Mouse (Mus musculus): Measurements from ENCODE around the gene Gfod1.

The Gfod1 gene

DNA sequence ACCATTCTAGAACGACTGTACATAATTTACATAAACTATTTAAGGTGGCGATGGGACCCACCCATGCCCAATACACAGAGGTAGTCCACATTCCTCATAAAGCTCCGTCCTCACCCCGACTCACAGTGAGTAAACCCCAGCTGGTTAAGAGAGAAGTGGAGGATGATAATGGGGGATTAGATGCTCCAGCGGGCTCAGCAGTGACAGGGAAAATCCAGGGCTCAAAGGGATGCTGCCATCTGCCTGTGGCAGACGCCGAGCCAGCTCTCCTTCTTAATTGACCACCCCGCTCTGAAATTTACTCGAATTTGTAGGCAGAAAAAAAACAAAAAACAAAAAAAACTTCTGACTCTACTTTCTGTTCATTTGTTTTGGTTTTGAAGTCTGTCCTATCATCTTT is 136.3 kb downstream of the Gfod1 start:
- DNase-seq (ENCODE audit: low spot score in 2 of 2) = no peak

DNA sequence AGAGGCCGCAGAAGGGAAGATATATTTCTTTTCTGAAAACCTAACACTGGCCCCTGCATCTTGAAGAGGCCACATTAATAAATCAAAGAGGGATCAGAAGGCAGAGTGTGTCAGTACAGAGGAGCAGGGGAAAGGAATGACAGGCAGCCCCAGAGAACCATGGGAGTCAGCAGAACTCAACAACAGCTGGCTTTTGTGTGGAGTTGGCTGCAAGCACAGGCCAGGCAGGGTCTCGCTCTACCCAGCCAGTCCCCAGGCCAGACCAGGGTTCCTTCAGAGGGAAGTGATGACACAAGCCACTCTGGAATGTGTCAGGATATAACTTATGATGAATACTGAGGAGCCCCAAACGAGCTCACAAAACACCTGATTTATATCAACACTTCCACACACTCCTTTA is 144.5 kb downstream of the Gfod1 start:
- DNase-seq (ENCODE audit: low spot score in 2 of 2) = no peak

DNA sequence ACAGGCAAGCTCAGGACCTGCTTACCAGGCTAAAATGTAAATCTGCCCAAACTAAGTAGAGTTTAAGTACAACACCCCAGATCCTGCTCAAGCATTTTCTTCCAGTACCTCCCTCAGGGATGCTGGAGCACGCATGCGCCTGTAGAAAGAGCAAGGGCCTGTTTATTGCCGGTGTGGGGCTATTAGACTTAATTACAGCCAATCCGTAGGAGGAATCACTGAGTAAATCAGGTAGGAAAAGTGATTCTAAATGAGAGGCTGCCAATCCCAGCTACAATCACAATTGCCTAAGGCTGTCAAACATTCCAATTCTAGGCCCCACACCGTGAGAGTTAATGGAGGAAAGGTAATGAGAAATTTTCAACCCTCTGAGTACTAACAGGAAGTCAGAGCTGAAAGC is 145.7 kb downstream of the Gfod1 start:
- no peak for DNase-seq (ENCODE audit: low spot score in 2 of 2)

DNA sequence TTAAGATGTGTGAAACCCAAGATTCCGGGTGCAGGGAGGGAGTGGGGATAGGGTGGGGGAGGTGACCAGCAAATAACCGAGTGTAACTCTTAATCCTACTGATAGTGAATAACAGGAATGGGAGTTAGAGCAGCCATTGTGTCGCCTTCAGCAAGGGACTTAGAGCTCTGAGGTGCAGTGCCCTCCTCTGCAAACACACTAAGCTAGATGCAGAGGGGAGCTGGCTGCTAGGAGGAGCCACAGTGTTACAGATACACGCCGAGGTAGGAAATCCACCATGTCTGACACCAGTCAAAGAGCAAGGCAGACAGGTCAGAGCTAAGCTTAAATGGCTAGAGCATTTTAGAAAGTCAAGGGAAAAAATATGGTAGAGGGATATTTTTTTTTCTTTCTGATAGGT is 146.6 kb downstream of the Gfod1 start:
- DNase-seq (ENCODE audit: low spot score in 2 of 2) = no peak

DNA sequence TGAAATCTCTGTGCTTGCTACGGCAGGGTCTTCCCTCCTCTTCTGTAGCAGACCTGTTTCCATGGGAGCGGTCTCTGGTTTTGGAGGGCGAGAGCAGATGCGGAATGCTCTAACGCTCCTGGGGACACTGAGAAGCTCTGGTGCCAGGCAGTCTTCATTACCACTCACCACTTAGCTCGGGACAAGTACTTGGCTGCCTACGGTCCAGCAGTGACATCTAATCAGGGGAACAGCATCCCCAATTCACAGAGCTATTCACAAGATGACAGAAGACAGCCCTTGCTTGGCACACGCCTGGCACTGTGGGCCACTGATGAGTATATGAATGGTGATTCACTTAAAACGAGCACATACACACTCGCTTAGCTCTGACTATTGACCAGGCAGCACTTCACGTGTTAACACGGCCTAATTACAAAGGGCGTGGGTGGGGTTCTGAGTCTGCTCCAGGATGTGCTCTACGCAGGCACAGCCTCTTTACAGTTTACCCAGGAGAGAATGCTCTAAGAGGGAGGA is 151.9 kb downstream of the Gfod1 start:
- no peak for DNase-seq (ENCODE audit: low spot score in 2 of 2)

DNA sequence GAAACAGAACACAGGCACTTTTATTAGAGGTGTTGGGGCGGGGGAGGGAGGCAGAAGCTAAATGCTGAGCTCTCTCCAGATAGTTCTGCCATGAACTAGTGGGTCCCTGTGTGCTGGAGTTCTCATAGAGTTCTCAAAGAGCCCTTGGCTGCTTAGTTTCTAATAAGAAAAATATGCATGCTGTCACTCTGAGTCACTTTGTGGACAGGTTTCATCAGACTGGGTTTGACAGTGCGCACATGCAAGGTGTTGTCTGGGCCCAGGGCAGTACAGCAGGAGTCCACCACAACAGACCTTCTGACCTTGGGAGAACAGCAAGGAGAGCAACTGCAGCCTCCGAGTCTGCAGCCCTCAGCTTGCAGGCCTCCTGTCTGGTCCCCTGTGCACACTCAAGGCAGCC is 154.3 kb downstream of the Gfod1 start:
- DNase-seq (ENCODE audit: low spot score in 2 of 2) = no peak

DNA sequence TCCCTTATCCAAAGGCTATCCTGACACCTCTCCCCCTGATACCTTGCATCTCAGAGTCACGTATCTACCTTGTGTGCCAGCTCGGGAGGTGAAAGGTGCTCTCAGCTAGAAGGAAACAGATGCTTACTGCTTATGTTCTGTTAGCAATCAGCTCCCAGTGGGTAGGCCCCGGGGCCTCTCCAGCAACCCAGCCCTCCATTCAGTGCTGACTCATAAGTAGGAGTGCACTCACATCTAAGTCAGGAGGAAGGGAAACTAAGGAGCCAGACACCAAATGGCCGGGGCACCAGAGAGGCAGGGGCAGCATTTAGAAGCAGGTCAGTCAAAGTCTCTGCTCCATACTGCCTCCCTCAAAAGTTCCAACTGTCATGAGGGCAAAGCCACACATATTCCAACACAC is 155.3 kb downstream of the Gfod1 start:
- no peak for DNase-seq (ENCODE audit: low spot score in 2 of 2)

DNA sequence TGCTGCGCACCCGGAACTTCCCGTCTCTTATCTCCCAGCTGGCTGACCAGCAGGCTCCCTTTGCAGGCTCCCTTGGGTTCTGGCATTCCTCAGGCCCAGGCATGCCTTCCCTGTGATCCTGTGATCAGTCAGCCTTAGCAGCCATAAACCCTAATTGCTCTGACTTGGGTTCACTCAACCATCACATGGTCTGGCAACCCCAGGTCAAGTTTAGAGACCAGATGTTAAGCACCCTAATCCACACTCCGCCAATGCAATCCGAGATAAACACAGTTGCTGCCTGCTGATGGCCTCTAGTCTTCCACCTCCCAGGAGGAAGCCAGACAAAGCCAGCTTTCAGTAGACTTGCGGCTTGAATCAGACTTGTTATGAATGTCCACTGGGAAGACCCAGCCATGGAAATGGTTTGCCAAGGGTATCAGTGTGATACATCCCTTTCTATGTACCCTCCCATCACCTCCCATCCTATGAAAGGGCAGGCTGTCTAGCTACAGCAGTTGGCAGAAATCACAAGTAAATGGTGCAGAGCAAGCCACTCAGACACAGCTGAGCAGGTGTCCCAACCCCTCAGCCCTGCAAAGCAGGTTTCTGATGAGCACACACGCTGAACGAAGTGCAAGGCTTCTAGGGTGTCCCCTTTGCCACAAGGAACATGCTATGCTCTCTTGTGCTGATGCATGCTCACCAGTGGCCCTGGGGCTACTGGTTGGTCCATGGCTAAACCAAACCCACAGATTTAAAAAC is 157.3 kb downstream of the Gfod1 start:
- no peak for DNase-seq (ENCODE audit: low spot score in 2 of 2)
